Mouse (Mus musculus) liver, embryonic 11.5 days (tissue): Measurements from ENCODE around the gene Oxa1l. TPM values are rescaled to one million over a fixed set of nuclear protein-coding genes. Genes with fewer than 3 reads are reported as not detected.

Source experiments
- ATAC-seq: fragments of 200-750 bp; cut with Nextera tagmentation; replicated peaks from 2 replicates; pipeline ENCODE4 v1.8.0; 2017; ENCODE audit warnings: moderate number of reproducible peaks, mild to moderate bottlenecking, moderate TSS enrichment, moderate library complexity; ENCODE audit not compliant: low FRiP score
- DNase-seq: peaks from one replicate; pipeline ENCODE4 v3.0.0-alpha.2; 2017; ENCODE audit warnings: low spot score
- H3K27ac ChIP-seq: fragments of 300-500 bp; sonication (generic); 2 replicates; pipeline ENCODE4 v1.5.1; 2014; ENCODE audit warnings: mild to moderate bottlenecking, low read depth, low read length, control low read depth
- H3K27me3 ChIP-seq: fragments of 300-500 bp; sonication (generic); replicated peaks from 2 replicates; pipeline ENCODE4 v1.6.1; 2014; ENCODE audit warnings: low read length, mixed read lengths; ENCODE audit not compliant: control insufficient read depth, insufficient read depth
- H3K36me3 ChIP-seq: fragments of 300-500 bp; sonication (generic); 2 replicates; pipeline ENCODE4 v1.6.1; 2014; ENCODE audit warnings: mild to moderate bottlenecking, low read length, moderate library complexity, mixed read lengths; ENCODE audit not compliant: control insufficient read depth, insufficient read depth
- H3K4me1 ChIP-seq: fragments of 300-500 bp; sonication (generic); replicated peaks from 2 replicates; pipeline ENCODE4 v1.6.1; 2014; ENCODE audit warnings: low read length, mixed read lengths; ENCODE audit not compliant: control insufficient read depth, insufficient read depth
- H3K4me2 ChIP-seq: fragments of 300-500 bp; sonication (generic); 2 replicates; pipeline ENCODE4 v1.6.1; 2014; ENCODE audit warnings: mild to moderate bottlenecking, control low read depth, moderate library complexity
- H3K4me3 ChIP-seq: fragments of 300-500 bp; sonication (generic); 2 replicates; pipeline ENCODE4 v1.5.1; 2014; ENCODE audit warnings: low read depth, low read length, control low read depth
- H3K9ac ChIP-seq: fragments of 300-500 bp; sonication (generic); 2 replicates; pipeline ENCODE4 v1.6.1; 2014; ENCODE audit warnings: low read depth, low read length, control low read depth
- H3K9me3 ChIP-seq: fragments of 300-500 bp; sonication (generic); 2 replicates; pipeline ENCODE4 v1.6.1; 2016; ENCODE audit warnings: low read length, inconsistent platforms, mixed read lengths; ENCODE audit not compliant: control insufficient read depth
- WGBS: fragments of 180-500 bp; shearing (Covaris S2); extraction: QIAGEN DNeasy Blood & Tissue Kit; methylation state at CpG from one replicate; pipeline ENCODE4 v1.1.7; 2014; 5-methylcytosine and 5-hydroxymethylcytosine counted together
- polyA plus RNA-seq: library from polyadenylated mRNA; unstranded; fragments of >200 nt; fragmentation: Nextera tagmentation; extraction: Ambion mirVana; gene quantifications from 2 replicates; pipeline ENCODE4 v1.2.1, GENCODE M21; 2014

The Oxa1l gene
- polyA plus RNA-seq, 1 experiment from 2014 or later: 42.3 TPM

- Histone ChIP-seq H3K36me3 (no peaks in the 10 kb centered on the region), H3K27me3 (no peaks in the 10 kb centered on the region), H3K4me1 (no peaks in the 10 kb centered on the region), H3K4me3 (no peak overlapping the region), H3K27ac (no peak overlapping the region), H3K9me3 (no peaks in the 10 kb centered on the region), H3K4me2 (no peak overlapping the region), H3K9ac (no peak overlapping the region)
- DNase-seq: no peak
- ATAC-seq: no peak
These were observed 33.7 kb downstream of the Oxa1l start for GRCm38 (mm10) chr14:54394309-54394708.

DNA sequence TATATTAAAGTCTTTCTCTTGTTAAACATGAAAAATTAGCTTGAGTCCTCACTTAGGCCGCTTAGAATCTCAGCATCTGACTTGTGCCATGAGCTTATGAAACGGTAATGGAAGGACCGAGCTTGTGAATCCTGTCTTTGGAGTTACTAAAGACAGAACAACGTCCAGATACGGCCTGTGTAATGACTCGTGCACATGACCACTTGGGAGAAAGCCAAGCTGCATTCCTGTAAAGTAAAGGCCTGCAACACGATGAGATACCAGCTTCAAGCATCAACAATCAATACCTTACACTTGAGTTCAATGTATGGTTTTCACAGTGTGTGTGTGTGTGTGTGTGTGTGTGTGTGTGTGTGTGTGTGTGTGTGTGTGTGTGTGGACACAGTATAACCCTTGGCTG lies 36.1 kb downstream of the Oxa1l start:
- no peak overlapping the region for H3K4me2 ChIP-seq
- ATAC-seq: no peak
- no peak overlapping the region for H3K27ac ChIP-seq
- no peaks in the 10 kb centered on the region for H3K4me1 ChIP-seq
- no peaks in the 10 kb centered on the region for H3K9me3 ChIP-seq
- H3K27me3 ChIP-seq: no peaks in the 10 kb centered on the region
- no peak overlapping the region for H3K4me3 ChIP-seq
- no peak for DNase-seq
- 82% methylated on average over 7 of the region's 7 CpGs for WGBS
- no peak overlapping the region for H3K9ac ChIP-seq
- no peaks in the 10 kb centered on the region for H3K36me3 ChIP-seq

DNA sequence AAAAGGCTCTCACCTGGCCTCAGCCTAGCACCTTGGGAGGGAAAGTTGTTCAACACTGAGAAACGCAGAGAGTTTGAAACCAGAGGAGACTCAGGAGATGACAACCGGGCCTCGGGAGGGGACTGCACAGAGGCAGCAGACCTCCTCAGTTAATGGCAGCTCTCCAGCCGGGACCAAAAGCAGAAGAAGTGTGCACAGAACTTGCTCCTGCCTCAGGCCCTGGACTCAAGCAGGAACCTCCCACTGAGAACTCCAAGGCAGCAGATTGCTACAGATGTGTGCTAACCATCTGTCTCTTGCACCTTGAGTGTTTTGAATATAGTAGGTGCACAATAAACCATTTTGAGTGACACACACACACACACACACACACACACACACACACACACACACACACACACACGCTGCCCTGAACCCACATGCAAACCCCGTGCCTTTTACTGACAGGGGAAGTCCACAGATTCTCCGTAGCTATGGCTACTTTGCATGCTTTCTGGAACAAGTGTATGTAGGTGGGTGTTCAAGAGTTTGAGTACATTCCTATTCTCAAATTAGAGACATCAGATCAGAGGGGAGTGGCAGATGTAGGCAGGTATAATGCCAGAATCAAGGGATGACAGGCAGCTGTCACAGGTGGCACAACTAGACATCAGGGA lies 37.4 kb downstream of the Oxa1l start:
- H3K4me2 ChIP-seq: no peak overlapping the region
- WGBS: 70% methylated on average over 7 of the region's 7 CpGs
- H3K36me3 ChIP-seq: no peaks in the 10 kb centered on the region
- ATAC-seq (no peak), DNase-seq (no peak)
- H3K4me1 ChIP-seq: no peaks in the 10 kb centered on the region
- H3K27ac ChIP-seq: no peak overlapping the region
- H3K4me3 ChIP-seq: no peak overlapping the region
- H3K9me3 ChIP-seq: no peaks in the 10 kb centered on the region
- H3K9ac ChIP-seq: no peak overlapping the region
- H3K27me3 ChIP-seq: no peaks in the 10 kb centered on the region

- WGBS: 71% methylated on average over 7 of the region's 7 CpGs
- Histone ChIP-seq H3K4me1 (no peaks in the 10 kb centered on the region), H3K4me2 (no peak overlapping the region), H3K27me3 (no peaks in the 10 kb centered on the region), H3K36me3 (no peaks in the 10 kb centered on the region), H3K27ac (no peak overlapping the region), H3K9me3 (no peaks in the 10 kb centered on the region), H3K4me3 (no peak overlapping the region), H3K9ac (no peak overlapping the region)
- ATAC-seq (no peak), DNase-seq (no peak)
These were observed 37.9 kb downstream of the Oxa1l start for GRCm38 (mm10) chr14:54398528-54398916.

GRCm38 (mm10) chr14:54398921-54399382 lies 38.3 kb downstream of the Oxa1l start:
- Histone ChIP-seq H3K27ac (no peak overlapping the region), H3K9ac (no peak overlapping the region), H3K4me2 (no peak overlapping the region), H3K9me3 (no peaks in the 10 kb centered on the region), H3K4me1 (no peaks in the 10 kb centered on the region), H3K36me3 (no peaks in the 10 kb centered on the region), H3K4me3 (no peak overlapping the region), H3K27me3 (no peaks in the 10 kb centered on the region)
- ATAC-seq: no peak
- no peak for DNase-seq
- 50% methylated on average over 8 of the region's 8 CpGs for WGBS

- ATAC-seq (no peak), DNase-seq (no peak)
- 66% methylated on average over 3 of the region's 3 CpGs for WGBS
- Histone ChIP-seq H3K27me3 (no peaks in the 10 kb centered on the region), H3K9me3 (no peaks in the 10 kb centered on the region), H3K4me2 (no peak overlapping the region), H3K4me3 (no peak overlapping the region), H3K4me1 (no peaks in the 10 kb centered on the region; the same call in 1 of the 2 replicates), H3K36me3 (no peaks in the 10 kb centered on the region), H3K27ac (no peak overlapping the region), H3K9ac (no peak overlapping the region)
These were observed 41.1 kb downstream of the Oxa1l start for GRCm38 (mm10) chr14:54401723-54402122.

- Histone ChIP-seq H3K9ac (no peak overlapping the region), H3K27me3 (no peaks in the 10 kb centered on the region), H3K4me2 (peak overlapping the region; percentile 54), H3K36me3 (no peaks in the 10 kb centered on the region), H3K4me3 (no peak overlapping the region), H3K27ac (no peak overlapping the region), H3K4me1 (peaks cover 11% of the 10 kb centered on the region), H3K9me3 (no peaks in the 10 kb centered on the region)
- DNase-seq (no peak), ATAC-seq (no peak)
- WGBS: 84% methylated on average over 25 of the region's 25 CpGs
These were observed 47.9 kb downstream of the Oxa1l start for GRCm38 (mm10) chr14:54408336-54409056.

DNA sequence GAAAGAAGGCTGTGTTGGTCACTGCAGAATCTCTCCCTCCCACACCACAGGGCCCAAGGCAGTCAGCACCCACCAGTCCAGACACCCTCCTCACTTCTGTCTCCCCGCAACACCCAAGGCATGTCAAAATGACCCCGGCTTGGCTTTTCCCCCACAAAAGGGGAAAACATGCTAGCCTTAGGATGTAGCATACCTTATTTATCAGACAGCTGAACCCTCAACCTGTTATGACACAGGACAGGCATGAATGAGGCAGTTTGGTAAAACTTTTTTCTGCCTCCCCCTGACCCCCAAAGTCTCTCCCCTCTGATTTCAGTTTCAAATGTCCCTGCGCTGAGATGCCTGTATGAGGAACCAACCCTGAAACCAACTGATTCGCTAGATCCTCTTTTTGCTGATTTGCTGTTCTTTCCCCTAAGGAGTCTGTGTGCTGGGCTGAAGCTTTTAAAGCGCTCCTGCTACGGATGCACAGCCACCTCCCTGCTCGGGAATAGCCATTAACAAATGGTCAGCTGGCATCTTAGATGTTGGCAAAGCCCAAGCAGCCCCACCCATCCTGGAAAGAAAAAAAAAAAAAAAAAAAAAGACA lies 48.5 kb downstream of the Oxa1l start:
- Histone ChIP-seq H3K4me2 (peak overlapping the region; percentile 54), H3K27ac (peak overlapping the region; percentile 20), H3K36me3 (no peaks in the 10 kb centered on the region), H3K9me3 (no peaks in the 10 kb centered on the region), H3K27me3 (no peaks in the 10 kb centered on the region), H3K9ac (no peak overlapping the region), H3K4me1 (peaks cover 16% of the 10 kb centered on the region), H3K4me3 (no peak overlapping the region)
- no peak for ATAC-seq
- WGBS: 66% methylated on average over 7 of the region's 7 CpGs
- DNase-seq: no peak
